Mouse (Mus musculus) lung, postnatal 0 days (tissue): ENCODE results near the gene Fhad1. TPM values are rescaled to one million over a fixed set of nuclear protein-coding genes. Genes with fewer than 3 reads are reported as not detected.

Experiments used
- ATAC-seq: fragments of 200-750 bp; cut with Nextera tagmentation; 2 replicates; pipeline ENCODE4 v1.8.0; 2017; ENCODE audit warnings: moderate library complexity
- DNase-seq: peaks from one replicate; pipeline ENCODE4 v3.0.0-alpha.2; 2016; ENCODE audit warnings: low spot score
- H3K27ac ChIP-seq: fragments of 300-500 bp; sonication (generic); 2 replicates; pipeline ENCODE4 v1.5.1; 2014; ENCODE audit warnings: antibody characterized with exemption, mild to moderate bottlenecking, low read length, mixed read lengths
- H3K27me3 ChIP-seq: fragments of 300-500 bp; sonication (generic); replicated peaks from 2 replicates; pipeline ENCODE4 v1.6.1; 2014; ENCODE audit warnings: low read length, mixed read lengths; ENCODE audit not compliant: insufficient read depth
- H3K36me3 ChIP-seq: fragments of 300-500 bp; sonication (generic); 2 replicates; pipeline ENCODE4 v1.6.1; 2014; ENCODE audit warnings: low read length, mixed read lengths; ENCODE audit not compliant: insufficient read depth
- H3K4me1 ChIP-seq: fragments of 300-500 bp; sonication (generic); 2 replicates; pipeline ENCODE4 v1.6.1; 2014; ENCODE audit warnings: antibody characterized with exemption, low read depth, low read length, mixed read lengths; ENCODE audit not compliant: insufficient read depth
- H3K4me2 ChIP-seq: fragments of 300-500 bp; sonication (generic); replicated peaks from 2 replicates; pipeline ENCODE4 v1.6.1; 2014; ENCODE audit warnings: low read depth, mild to moderate bottlenecking, low read length, moderate library complexity, mixed read lengths
- H3K4me3 ChIP-seq: fragments of 300-500 bp; sonication (generic); 2 replicates; pipeline ENCODE4 v1.5.1; 2014; ENCODE audit warnings: low read depth, low read length
- H3K9ac ChIP-seq: fragments of 300-500 bp; sonication (generic); replicated peaks from 2 replicates; pipeline ENCODE4 v1.6.1; 2014; ENCODE audit warnings: low read depth, mild to moderate bottlenecking
- H3K9me3 ChIP-seq: fragments of 300-500 bp; sonication (generic); 2 replicates; pipeline ENCODE4 v1.6.1; 2016; ENCODE audit warnings: low read length, mixed read lengths
- CTCF ChIP-seq: IDR thresholded peaks from 2 replicates; pipeline ENCODE4 v1.5.1; 2016; ENCODE audit warnings: antibody characterized with exemption, mild to moderate bottlenecking
- EP300 ChIP-seq: IDR thresholded peaks from 2 replicates; pipeline ENCODE4 v1.6.1; 2016; ENCODE audit warnings: antibody characterized with exemption, mild to moderate bottlenecking, control low read depth
- WGBS: fragments of 180-500 bp; shearing (Covaris S2); extraction: QIAGEN DNeasy Blood & Tissue Kit; methylation state at CpG from one replicate; pipeline ENCODE4 v1.1.7; 2014; 5-methylcytosine and 5-hydroxymethylcytosine counted together
- polyA plus RNA-seq: library from polyadenylated mRNA; unstranded; fragments of >200 nt; fragmentation: Nextera tagmentation; extraction: Ambion mirVana; gene quantifications from 2 replicates; pipeline ENCODE4 v1.2.1, GENCODE M21; 2015

Fhad1 gene
- polyA plus RNA-seq, 1 experiment from 2014 or later = 6.5 TPM

- peaks cover 2% of the 10 kb centered on the region; the same call in 1 of the 2 replicates for H3K4me1 ChIP-seq
- no peaks in the 10 kb centered on the region for H3K36me3 ChIP-seq
- H3K27me3 ChIP-seq = no peaks in the 10 kb centered on the region
- DNase-seq (no peak), ATAC-seq (no peak)
- H3K9ac ChIP-seq = no peak overlapping the region
- H3K27ac ChIP-seq = no peak overlapping the region
- WGBS = 78% methylated on average over 13 of the region's 13 CpGs
- TF ChIP-seq CTCF (no peak), EP300 (no peak)
- no peak overlapping the region for H3K4me3 ChIP-seq
- H3K9me3 ChIP-seq = no peaks in the 10 kb centered on the region
- H3K4me2 ChIP-seq = no peak overlapping the region
These were observed 44.4 kb upstream of the Fhad1 start for GRCm38 (mm10) chr4:142059113-142059840.

- peaks cover 2% of the 10 kb centered on the region; the same call in 1 of the 2 replicates for H3K4me1 ChIP-seq
- TF ChIP-seq CTCF (no peak), EP300 (no peak)
- ATAC-seq = no peak
- no peaks in the 10 kb centered on the region for H3K27me3 ChIP-seq
- 80% methylated on average over 22 of the region's 22 CpGs for WGBS
- no peak overlapping the region for H3K9ac ChIP-seq
- no peaks in the 10 kb centered on the region for H3K9me3 ChIP-seq
- no peak overlapping the region for H3K4me3 ChIP-seq
- no peak for DNase-seq
- no peaks in the 10 kb centered on the region for H3K36me3 ChIP-seq
- no peak overlapping the region for H3K4me2 ChIP-seq
- no peak overlapping the region for H3K27ac ChIP-seq
These were observed 42.8 kb upstream of the Fhad1 start for GRCm38 (mm10) chr4:142057529-142058216.

- Histone ChIP-seq H3K4me2 (no peak overlapping the region), H3K9me3 (no peaks in the 10 kb centered on the region), H3K27ac (no peak overlapping the region), H3K9ac (no peak overlapping the region), H3K4me1 (no peaks in the 10 kb centered on the region), H3K27me3 (no peaks in the 10 kb centered on the region), H3K36me3 (no peaks in the 10 kb centered on the region), H3K4me3 (no peak overlapping the region)
- no peak for ATAC-seq
- WGBS = 82% methylated on average over 8 of the region's 8 CpGs
- TF ChIP-seq EP300 (no peak), CTCF (no peak)
- DNase-seq = no peak
These were observed 40.7 kb upstream of the Fhad1 start for GRCm38 (mm10) chr4:142055600-142055999.

GRCm38 (mm10) chr4:142054580-142054979, 39.7 kb upstream of the Fhad1 start:
- no peak overlapping the region for H3K4me2 ChIP-seq
- ATAC-seq = no peak
- H3K9ac ChIP-seq = no peak overlapping the region

GRCm38 (mm10) chr4:142053661-142054448, 39.0 kb upstream of the Fhad1 start:
- Histone ChIP-seq H3K9ac (no peak overlapping the region), H3K36me3 (no peaks in the 10 kb centered on the region), H3K27me3 (no peaks in the 10 kb centered on the region), H3K4me2 (no peak overlapping the region), H3K27ac (no peak overlapping the region), H3K4me1 (no peaks in the 10 kb centered on the region), H3K4me3 (no peak overlapping the region), H3K9me3 (no peaks in the 10 kb centered on the region)
- DNase-seq (no peak), ATAC-seq (no peak)
- 49% methylated on average over 9 of the region's 9 CpGs for WGBS
- TF ChIP-seq CTCF (no peak), EP300 (no peak)

More at GRCm38 (mm10) chr4:142054580-142054979, 39.7 kb upstream of the Fhad1 start:
- no peak for TF ChIP-seq EP300
- no peak for TF ChIP-seq CTCF
- Histone ChIP-seq H3K9me3 (no peaks in the 10 kb centered on the region), H3K27me3 (no peaks in the 10 kb centered on the region), H3K36me3 (no peaks in the 10 kb centered on the region), H3K4me1 (no peaks in the 10 kb centered on the region), H3K4me3 (no peak overlapping the region), H3K27ac (no peak overlapping the region)
- DNase-seq = no peak
- WGBS = 85% methylated on average over 11 of the region's 11 CpGs

- peak; percentile 26 for DNase-seq
- 48% methylated on average over 4 of the region's 4 CpGs for WGBS
- TF ChIP-seq EP300 (no peak), CTCF (no peak)
- no peak overlapping the region for H3K27ac ChIP-seq
- no peaks in the 10 kb centered on the region for H3K36me3 ChIP-seq
- H3K4me2 ChIP-seq = no peak overlapping the region
- no peaks in the 10 kb centered on the region for H3K27me3 ChIP-seq
- ATAC-seq = 0 out of 2 replicates have a peak, but pooled peaks have one; percentile 23
- H3K9me3 ChIP-seq = no peaks in the 10 kb centered on the region
- no peak overlapping the region for H3K9ac ChIP-seq
- H3K4me1 ChIP-seq = no peaks in the 10 kb centered on the region
- H3K4me3 ChIP-seq = no peak overlapping the region
These were observed 38.4 kb upstream of the Fhad1 start for GRCm38 (mm10) chr4:142053261-142053660.
